Mouse (Mus musculus): ENCODE measurements around the gene Arsk. TPM values are rescaled to one million over a fixed set of nuclear protein-coding genes. Genes with fewer than 3 reads are reported as not detected.

Gene Arsk
- total and polyA plus RNA-seq, 3 experiments = 2.7 to 4.3 TPM; not detected in 1

GRCm38 (mm10) chr13:76109069-76109824, 10.8 kb upstream of the Arsk start:
- Histone ChIP-seq H3K4me1 (ENCODE audit: control insufficient read depth in 1 of 2, insufficient read depth in 2 of 2, low read length in 2 of 2) (no peaks in the 10 kb centered on the region), H3K9me3 (replicated peaks; ENCODE audit: insufficient read depth, low read length) (no peaks in the 10 kb centered on the region), H3K27ac (ENCODE audit: control insufficient read depth, low read depth, low read length) (no peak overlapping the region), H3K27me3 (ENCODE audit: control insufficient read depth in 1 of 2, insufficient read depth in 2 of 2, low read length in 2 of 2) (no peaks in the 10 kb centered on the region), H3K9ac (ENCODE audit: control insufficient read depth, low read depth, low read length, poor library complexity, severe bottlenecking) (no peak overlapping the region), H3K36me3 (ENCODE audit: control insufficient read depth in 1 of 2, insufficient read depth in 2 of 2, low read length in 2 of 2) (peaks cover 0 to 6% of the 10 kb centered on the region in 2 experiments; a peak in 2 of 4 replicates), H3K4me3 (ENCODE audit: control insufficient read depth in 1 of 2, insufficient read depth in 1 of 2, low read depth in 2 of 2, low read length in 2 of 2) (no peak overlapping the region), H3K79me2 (ENCODE audit: control insufficient read depth, insufficient read depth, low read length, poor library complexity) (no peaks in the 10 kb centered on the region)
- TF ChIP-seq ELF1 (IDR thresholded peaks at IDR 0.05; ENCODE audit: low read depth, low read length) (no peak), UBTF (IDR thresholded peaks at IDR 0.05; ENCODE audit: borderline replicate concordance, insufficient read depth, low read depth, low read length) (no peak), ZNF384 (IDR thresholded peaks at IDR 0.05; ENCODE audit: low read depth, low read length) (no peak), CTCF (IDR thresholded peaks at IDR 0.05 in 2 of 3, conservative IDR thresholded peaks at IDR 0.05 in 1 of 3; ENCODE audit: control insufficient read depth in 1 of 3, insufficient read depth in 1 of 3, low read depth in 2 of 3, low read length in 3 of 3, poor library complexity in 1 of 3, severe bottlenecking in 1 of 3) (no peak), CHD1 (IDR thresholded peaks at IDR 0.05; ENCODE audit: low read depth, low read length) (no peak), NRF1 (IDR thresholded peaks at IDR 0.05; ENCODE audit: insufficient read depth, low read depth, low read length, poor library complexity, severe bottlenecking) (no peak)
- DNase-seq (ENCODE audit: low read depth, low spot score) = no peak

DNA sequence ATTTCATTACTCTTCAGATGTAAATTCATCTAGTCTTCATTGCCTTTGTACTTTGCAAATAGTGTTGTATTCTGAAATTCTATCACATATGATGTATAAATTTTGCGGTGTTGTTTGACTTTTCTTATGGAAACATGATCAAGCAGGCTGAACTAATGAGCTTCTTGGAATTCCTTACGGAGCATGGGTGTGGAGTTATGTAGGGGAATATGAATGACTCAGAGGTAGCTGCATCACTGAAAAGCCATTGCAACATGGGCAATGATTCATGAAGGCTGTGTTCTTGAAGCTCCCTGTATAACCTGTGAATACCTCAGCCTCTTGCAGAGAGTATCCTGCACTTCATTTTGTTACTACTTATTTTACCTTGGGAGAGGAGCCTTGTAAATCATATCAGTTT, 3.5 kb upstream of the Arsk start:
- no peak for TF ChIP-seq MAX (IDR thresholded peaks at IDR 0.05; ENCODE audit: low read length)
- no peak for TF ChIP-seq BHLHE40 (IDR thresholded peaks at IDR 0.05; ENCODE audit: borderline replicate concordance, low read depth, low read length)
- TF ChIP-seq GATA1 (IDR thresholded peaks at IDR 0.05; ENCODE audit: low read depth, low read length) = no peak
- TF ChIP-seq USF1 (IDR thresholded peaks at IDR 0.05; ENCODE audit: low read depth, low read length) = no peak
- no peak for TF ChIP-seq TAL1 (IDR thresholded peaks at IDR 0.05; ENCODE audit: low read length)
- TF ChIP-seq CHD1 (IDR thresholded peaks at IDR 0.05; ENCODE audit: low read depth, low read length) = no peak
- Histone ChIP-seq H3K4me1 (ENCODE audit: control insufficient read depth in 1 of 2, insufficient read depth in 2 of 2, low read length in 2 of 2) (peaks cover 8 to 9% of the 10 kb centered on the region in 2 experiments; a peak in 3 of 4 replicates), H3K27me3 (ENCODE audit: control insufficient read depth in 1 of 2, insufficient read depth in 2 of 2, low read length in 2 of 2) (no peaks in the 10 kb centered on the region), H3K9me3 (replicated peaks; ENCODE audit: insufficient read depth, low read length) (no peaks in the 10 kb centered on the region), H3K9ac (ENCODE audit: control insufficient read depth, low read depth, low read length, poor library complexity, severe bottlenecking) (no peak overlapping the region), H3K4me3 (ENCODE audit: control insufficient read depth in 1 of 2, insufficient read depth in 1 of 2, low read depth in 2 of 2, low read length in 2 of 2) (no peak overlapping the region), H3K27ac (ENCODE audit: control insufficient read depth, low read depth, low read length) (no peak overlapping the region), H3K36me3 (ENCODE audit: control insufficient read depth in 1 of 2, insufficient read depth in 2 of 2, low read length in 2 of 2) (peaks cover 0 to 13% of the 10 kb centered on the region in 2 experiments; a peak in 2 of 4 replicates), H3K79me2 (ENCODE audit: control insufficient read depth, insufficient read depth, low read length, poor library complexity) (peaks cover 7% of the 10 kb centered on the region; the same call in 1 of the 2 replicates)
- no peak for DNase-seq (ENCODE audit: low read depth, low spot score)

DNA sequence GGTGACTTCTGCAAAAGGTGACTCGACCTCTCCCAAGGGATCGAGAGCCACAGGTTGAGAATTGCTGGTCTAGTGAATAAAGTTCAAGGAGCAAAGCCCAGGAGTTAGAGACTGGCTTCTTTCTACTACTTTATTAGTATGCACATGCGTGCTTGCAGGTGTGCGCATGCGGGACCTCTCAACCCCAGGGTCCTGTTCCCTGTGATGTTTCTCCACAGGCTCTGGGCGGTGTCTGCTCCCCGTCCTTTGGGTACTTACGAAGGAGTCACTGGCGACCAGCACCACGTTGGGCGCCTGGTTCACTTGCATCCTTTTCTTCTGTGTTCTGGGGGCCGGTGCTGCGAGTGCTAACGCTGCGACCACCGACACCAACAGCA, 356 bp downstream of the Arsk start:
- peak overlapping the region; percentile 77 for H3K9ac ChIP-seq (ENCODE audit: control insufficient read depth, low read depth, low read length, poor library complexity, severe bottlenecking)
- peaks cover 7% of the 10 kb centered on the region; the same call in 1 of the 2 replicates for H3K79me2 ChIP-seq (ENCODE audit: control insufficient read depth, insufficient read depth, low read length, poor library complexity)
- peaks cover 10 to 11% of the 10 kb centered on the region in 2 experiments; a peak in 3 of 4 replicates for H3K4me1 ChIP-seq (ENCODE audit: control insufficient read depth in 1 of 2, insufficient read depth in 2 of 2, low read length in 2 of 2)
- DNase-seq (ENCODE audit: low read depth, low spot score) = peak; percentile 85
- no peaks in the 10 kb centered on the region for H3K27me3 ChIP-seq (ENCODE audit: control insufficient read depth in 1 of 2, insufficient read depth in 2 of 2, low read length in 2 of 2)
- H3K27ac ChIP-seq (ENCODE audit: control insufficient read depth, low read depth, low read length) = peak overlapping the region; percentile 78
- H3K36me3 ChIP-seq (ENCODE audit: control insufficient read depth in 1 of 2, insufficient read depth in 2 of 2, low read length in 2 of 2) = peaks cover 0 to 16% of the 10 kb centered on the region in 2 experiments; a peak in 2 of 4 replicates
- H3K4me3 ChIP-seq (ENCODE audit: control insufficient read depth in 1 of 2, insufficient read depth in 1 of 2, low read depth in 2 of 2, low read length in 2 of 2) = peak overlapping the region; percentile 65 to 94
- no peaks in the 10 kb centered on the region for H3K9me3 ChIP-seq (replicated peaks; ENCODE audit: insufficient read depth, low read length)
- TF ChIP-seq ZNF384 (IDR thresholded peaks at IDR 0.05; ENCODE audit: low read depth, low read length) (no peak), POLR2A (IDR thresholded peaks at IDR 0.05; ENCODE audit: control insufficient read depth in 1 of 2, insufficient read depth in 1 of 2, low read depth in 1 of 2, low read length in 2 of 2, poor library complexity in 1 of 2) (no peak), ZC3H11A (IDR thresholded peaks at IDR 0.05; ENCODE audit: low read depth, low read length) (no peak), KAT2A (conservative IDR thresholded peaks at IDR 0.05; ENCODE audit: low read depth, low read length) (no peak), TCF12 (IDR thresholded peaks at IDR 0.05; ENCODE audit: low read depth, low read length) (0 out of 2 replicates have a peak, but pooled peaks have one; percentile 6), ZMIZ1 (IDR thresholded peaks at IDR 0.05; ENCODE audit: low read depth, low read length) (no peak), SMC3 (IDR thresholded peaks at IDR 0.05; ENCODE audit: low read depth, low read length) (no peak), MAX (IDR thresholded peaks at IDR 0.05; ENCODE audit: low read length) (peak; percentile 59; the same call in 1 of the 2 replicates), GABPA (IDR thresholded peaks at IDR 0.05; ENCODE audit: low read depth, low read length) (no peak), JUND (IDR thresholded peaks at IDR 0.05; ENCODE audit: low read depth, low read length) (no peak), UBTF (IDR thresholded peaks at IDR 0.05; ENCODE audit: borderline replicate concordance, insufficient read depth, low read depth, low read length) (no peak), HCFC1 (IDR thresholded peaks at IDR 0.05; ENCODE audit: low read depth, low read length) (no peak), NELFE (IDR thresholded peaks at IDR 0.05; ENCODE audit: low read depth, low read length) (no peak), USF2 (IDR thresholded peaks at IDR 0.05; ENCODE audit: borderline replicate concordance in 1 of 2, insufficient read depth in 1 of 2, low read depth in 1 of 2, low read length in 2 of 2) (no peak), EP300 (IDR thresholded peaks at IDR 0.05; ENCODE audit: low read depth in 1 of 2, low read length in 2 of 2) (0 out of 4 replicates have a peak, but pooled peaks of 1 of the 2 experiments have one; percentile 15)

Measured in MEL (cell line).